10 mouse cellular contexts compared by ENCODE assay signal in the genomic region with DNA sequence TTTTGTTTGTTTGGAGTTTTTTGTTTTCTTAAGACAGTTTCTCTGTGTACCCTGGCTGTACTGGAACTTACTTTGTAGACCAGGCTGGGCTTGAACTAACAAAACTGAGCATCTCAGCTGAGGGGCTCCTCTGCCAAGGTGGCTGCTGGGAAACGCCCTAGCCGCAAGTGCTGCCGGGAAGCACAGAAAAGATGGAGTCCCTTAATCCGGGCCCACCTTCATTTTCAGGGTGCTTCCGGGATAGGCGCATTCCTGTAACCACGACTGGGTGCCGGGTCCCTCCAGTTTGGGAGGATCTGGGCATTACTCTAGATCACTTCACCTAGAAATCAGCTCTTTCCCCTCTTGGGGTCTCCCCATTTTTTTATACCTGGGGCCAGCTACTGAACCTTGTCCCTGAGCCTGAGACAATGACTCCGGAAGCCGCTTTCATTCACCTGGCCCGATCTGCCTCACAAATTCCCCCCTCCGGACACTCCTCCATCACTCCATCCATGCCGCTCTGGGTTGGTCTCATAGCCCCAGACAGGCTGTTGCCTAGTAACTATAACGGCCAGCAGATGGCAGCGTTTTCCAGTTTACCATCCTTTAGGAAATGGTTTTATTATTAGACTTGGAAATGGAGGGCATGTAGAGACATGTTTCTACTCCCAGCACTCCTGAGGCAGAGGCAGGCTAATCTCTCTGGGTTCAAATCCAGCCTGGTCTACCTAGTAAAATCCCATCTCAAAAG. TPM values are rescaled to one million over a fixed set of nuclear protein-coding genes. Genes with fewer than 3 reads are reported as not detected.
DNase-seq lines count a peak whose midpoint lies in the region; ATAC-seq and TF ChIP-seq lines count a peak whose summit lies in the region.
"Had no signal": no experiment of that assay in that cellular context is flagged by ENCODE, and none has a peak within 500 bp of the region (broad histone marks: within the 10 kb centered on the region; RNA-seq: fewer than 3 reads in every experiment).

No protein-coding gene starts in this region.

- no peak overlapping the region for H3K4me3 ChIP-seq in embryonic facial prominence, embryonic 12.5 days
- no peak overlapping the region for H3K4me3 ChIP-seq in stomach, postnatal 0 days (ENCODE audit: low read depth, low read length)
- H3K4me3 ChIP-seq: embryonic facial prominence, embryonic 15.5 days; myocyte had no signal

- DNase-seq in left cerebral cortex, adult 18-20 months (ENCODE audit: low spot score in 2 of 2), result peak; percentile 41 to 60
- no peak for DNase-seq in left cerebral cortex, adult 11 months (ENCODE audit: low spot score)
- peak; percentile 41 to 83 for DNase-seq in adrenal gland, adult (ENCODE audit: inconsistent age in 2 of 2, low spot score in 1 of 2)
- peak; percentile 47 to 55 for DNase-seq in heart, postnatal 36 days
- peak; percentile 35 to 43 for DNase-seq in layer of hippocampus, postnatal 14 days (ENCODE audit: low spot score in 2 of 2)
- DNase-seq in stomach, postnatal 0 days (ENCODE audit: low spot score), result peak; percentile 78

- intact Hi-C loops in heart, postnatal 36 days (cut with DNase I), result loop anchor here (1.0 to 5.0 kb wide), 2 partner anchors 82 to 183 kb away; no protein-coding TSS in a partner anchor

- no peak overlapping the region for H3K27ac ChIP-seq in embryonic facial prominence, embryonic 12.5 days
- no peak overlapping the region for H3K27ac ChIP-seq in stomach, postnatal 0 days (replicated peaks)
- H3K27ac ChIP-seq: embryonic facial prominence, embryonic 15.5 days had no signal

- no peak overlapping the region for H3K9ac ChIP-seq in embryonic facial prominence, embryonic 12.5 days
- H3K9ac ChIP-seq in stomach, postnatal 0 days (ENCODE audit: low read length), result no peak overlapping the region
- H3K9ac ChIP-seq: embryonic facial prominence, embryonic 15.5 days had no signal

- H3K36me3 ChIP-seq in embryonic facial prominence, embryonic 12.5 days, result no peaks in the 10 kb centered on the region
- no peaks in the 10 kb centered on the region for H3K36me3 ChIP-seq in stomach, postnatal 0 days (ENCODE audit: control insufficient read depth, insufficient read depth, low read length)
- H3K36me3 ChIP-seq: embryonic facial prominence, embryonic 15.5 days had no signal

- TF ChIP-seq EP300 in stomach, postnatal 0 days (optimal IDR thresholded peaks at IDR 0.05), result no peak

- TF ChIP-seq CTCF in stomach, postnatal 0 days (IDR thresholded peaks at IDR 0.05; ENCODE audit: low read depth), result peak; percentile 80

- peak; percentile 51; the same call in 1 of the 2 replicates for ATAC-seq in embryonic facial prominence, embryonic 12.5 days (ENCODE audit: insufficient number of reproducible peaks, insufficient read depth, low FRiP score, low TSS enrichment)
- peak; percentile 45 for ATAC-seq in megakaryocyte, adult 5-6 weeks (ENCODE audit: poor library complexity, severe bottlenecking)
- ATAC-seq in stomach, postnatal 0 days (ENCODE audit: low FRiP score, low TSS enrichment), result peak; percentile 58

- 0 out of 2 replicates have a peak, but pooled peaks cover 3% of the 10 kb centered on the region for H3K4me1 ChIP-seq in embryonic facial prominence, embryonic 12.5 days
- no peaks in the 10 kb centered on the region for H3K4me1 ChIP-seq in stomach, postnatal 0 days (replicated peaks; ENCODE audit: control insufficient read depth, insufficient read depth)

- WGBS in embryonic facial prominence, embryonic 12.5 days, result 19% methylated on average over 15 of the region's 15 CpGs
- WGBS in stomach, postnatal 0 days, result 16% methylated on average over 15 of the region's 15 CpGs

- no peaks in the 10 kb centered on the region for H3K27me3 ChIP-seq in embryonic facial prominence, embryonic 12.5 days
- no peaks in the 10 kb centered on the region for H3K27me3 ChIP-seq in stomach, postnatal 0 days (ENCODE audit: control insufficient read depth, insufficient read depth, low read length)

- 0 out of 2 replicates have a peak overlapping the region, but pooled peaks have one; percentile 11 for H3K4me2 ChIP-seq in embryonic facial prominence, embryonic 12.5 days (replicated peaks)
- no peak overlapping the region for H3K4me2 ChIP-seq in stomach, postnatal 0 days (replicated peaks; ENCODE audit: low read depth)
- H3K4me2 ChIP-seq: embryonic facial prominence, embryonic 15.5 days had no signal

- H3K9me3 ChIP-seq in embryonic facial prominence, embryonic 12.5 days, result no peaks in the 10 kb centered on the region
- H3K9me3 ChIP-seq in stomach, postnatal 0 days (ENCODE audit: control insufficient read depth, low read length), result no peaks in the 10 kb centered on the region
- H3K9me3 ChIP-seq: embryonic facial prominence, embryonic 15.5 days had no signal

RNA-seq across cellular contexts. Expression of a gene that starts 4.8 kb away (rescaled TPM):
- total RNA-seq in left cerebral cortex, adult 18-20 months (2021), result not detected
- not detected in 2 replicates for polyA plus RNA-seq in embryonic facial prominence, embryonic 12.5 days (2016; fragmentation: Nextera tagmentation; extraction: Ambion mirVana)
- not detected for total RNA-seq in heart, postnatal 36 days (2021)
- not detected for total RNA-seq in layer of hippocampus, postnatal 14 days (2021)
- total RNA-seq in megakaryocyte, adult 5-6 weeks (2015), result 0.18 TPM in 1 of 2 replicates, not detected in the other
- total RNA-seq in megakaryocyte, adult 5-6 weeks (2017), result 0.07 TPM in 1 of 2 replicates, not detected in the other
- not detected in 2 replicates for polyA plus RNA-seq in stomach, postnatal 0 days (2015; fragmentation: Nextera tagmentation; extraction: Ambion mirVana)
- polyA plus RNA-seq: myocyte had no signal

RNA-seq across cellular contexts. Expression of a gene that starts 15.5 kb away (rescaled TPM):
- total RNA-seq in left cerebral cortex, adult 18-20 months (2021), result not detected
- 0.43 and 0.60 TPM in 2 replicates for polyA plus RNA-seq in embryonic facial prominence, embryonic 12.5 days (2016; fragmentation: Nextera tagmentation; extraction: Ambion mirVana)
- total RNA-seq in heart, postnatal 36 days (2021), result not detected
- total RNA-seq in layer of hippocampus, postnatal 14 days (2021), result not detected
- total RNA-seq in megakaryocyte, adult 5-6 weeks (2015), result not detected in 2 replicates
- total RNA-seq in megakaryocyte, adult 5-6 weeks (2017), result not detected in 2 replicates
- not detected in 2 replicates for polyA plus RNA-seq in stomach, postnatal 0 days (2015; fragmentation: Nextera tagmentation; extraction: Ambion mirVana)
